Mouse (Mus musculus) cerebellum, adult 11-12 months (tissue): Measurements from ENCODE around the gene Ptk7.
A peak's percentile ranks its signal among the peaks of the same experiment; 100 is the strongest.

Experiments used
- DNase-seq: peaks from one replicate; pipeline ENCODE4 v3.0.0; 2022

Ptk7 gene

DNA sequence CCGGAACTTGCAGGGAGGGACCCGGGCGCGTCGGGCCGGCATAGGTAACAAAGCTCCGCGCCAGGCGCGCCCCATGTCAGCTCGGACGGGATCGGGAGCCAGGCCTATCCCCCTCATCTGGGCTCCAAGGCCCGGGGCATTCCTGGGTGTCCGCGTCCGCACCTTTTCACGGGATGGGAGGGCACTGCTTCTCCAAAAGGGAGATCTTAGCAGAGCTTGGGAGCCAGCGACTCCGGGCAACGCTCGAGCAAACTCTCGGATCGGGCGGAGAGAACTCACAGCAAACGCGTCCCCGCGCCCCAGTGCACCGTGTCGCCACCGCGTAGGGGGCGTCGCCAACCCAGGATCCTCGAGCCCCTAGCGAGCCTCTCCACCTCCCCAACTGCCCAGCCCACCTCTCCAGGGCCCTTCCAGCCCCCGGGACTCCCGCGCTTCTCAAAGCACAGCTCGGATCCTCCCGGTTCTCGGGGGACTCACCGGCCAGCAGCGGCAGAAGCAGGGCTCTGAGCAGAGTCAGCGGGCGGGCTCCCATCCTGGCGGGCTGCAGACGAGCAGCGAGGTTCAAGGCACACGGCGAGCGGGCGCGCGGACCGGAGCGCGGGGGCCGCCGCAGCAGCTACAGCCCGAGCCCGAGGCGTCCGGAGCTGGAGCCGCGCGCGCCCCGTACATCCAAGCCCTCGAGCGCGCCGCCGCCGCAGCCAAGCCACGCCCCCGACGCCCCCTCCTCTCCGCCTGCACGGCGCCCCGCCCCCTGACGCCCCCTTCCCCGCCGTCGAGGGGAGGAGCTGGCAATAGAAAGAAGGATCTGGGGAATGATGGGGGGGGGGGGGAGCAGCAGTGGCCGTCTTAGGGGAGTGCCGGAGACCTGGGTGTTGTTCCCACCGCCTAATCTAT lies at the start of gene Ptk7:
Ptk7 (minus strand) TSS at position 714 of the 894 bp plus-strand sequence.
- DNase-seq, result peak; percentile 56

DNA sequence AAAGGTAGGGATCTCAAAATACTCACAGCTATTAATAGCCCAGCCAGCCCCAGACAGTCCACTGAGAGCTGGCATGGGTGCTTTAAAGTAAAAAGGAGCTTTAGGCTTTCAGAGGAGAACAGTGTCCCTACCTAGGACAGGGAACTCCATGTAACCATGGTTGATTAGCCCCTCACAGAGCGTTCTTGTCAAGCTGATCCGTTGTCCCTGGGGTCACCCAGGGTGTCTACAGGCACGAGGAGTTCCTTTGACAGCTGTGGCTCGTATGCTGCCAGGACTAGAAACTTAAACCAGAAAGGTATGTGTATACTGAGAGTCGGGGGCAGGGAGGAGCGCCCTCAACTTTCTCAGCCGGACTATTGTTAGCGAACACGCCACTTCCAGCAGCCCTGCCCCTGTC lies 49.6 kb upstream of the Ptk7 start:
- peak; percentile 44 for DNase-seq

DNA sequence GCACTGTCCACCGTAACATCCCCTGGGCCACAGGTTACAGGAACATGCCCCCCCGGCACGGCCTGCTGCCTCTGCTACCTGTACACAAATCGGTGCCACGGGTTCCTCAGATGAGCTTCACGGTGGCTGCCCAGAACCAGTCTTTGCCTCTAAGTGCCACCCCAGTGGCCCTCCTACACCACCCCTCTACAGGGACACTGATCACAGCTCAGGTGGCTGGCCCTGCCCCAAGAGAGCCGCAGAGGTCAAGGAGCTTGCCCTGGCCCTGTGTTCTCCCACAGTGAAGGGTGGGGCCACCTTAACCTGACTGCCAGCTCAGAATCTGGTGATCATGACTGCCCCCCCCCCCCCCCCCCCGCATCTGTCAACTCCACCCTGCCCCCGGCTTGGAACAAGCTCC lies 49.1 kb upstream of the Ptk7 start, which contains the start of gene Mea1:
Mea1 (plus strand) TSS at position 378 of the 400 bp plus-strand sequence.
- peak; percentile 64 for DNase-seq

DNA sequence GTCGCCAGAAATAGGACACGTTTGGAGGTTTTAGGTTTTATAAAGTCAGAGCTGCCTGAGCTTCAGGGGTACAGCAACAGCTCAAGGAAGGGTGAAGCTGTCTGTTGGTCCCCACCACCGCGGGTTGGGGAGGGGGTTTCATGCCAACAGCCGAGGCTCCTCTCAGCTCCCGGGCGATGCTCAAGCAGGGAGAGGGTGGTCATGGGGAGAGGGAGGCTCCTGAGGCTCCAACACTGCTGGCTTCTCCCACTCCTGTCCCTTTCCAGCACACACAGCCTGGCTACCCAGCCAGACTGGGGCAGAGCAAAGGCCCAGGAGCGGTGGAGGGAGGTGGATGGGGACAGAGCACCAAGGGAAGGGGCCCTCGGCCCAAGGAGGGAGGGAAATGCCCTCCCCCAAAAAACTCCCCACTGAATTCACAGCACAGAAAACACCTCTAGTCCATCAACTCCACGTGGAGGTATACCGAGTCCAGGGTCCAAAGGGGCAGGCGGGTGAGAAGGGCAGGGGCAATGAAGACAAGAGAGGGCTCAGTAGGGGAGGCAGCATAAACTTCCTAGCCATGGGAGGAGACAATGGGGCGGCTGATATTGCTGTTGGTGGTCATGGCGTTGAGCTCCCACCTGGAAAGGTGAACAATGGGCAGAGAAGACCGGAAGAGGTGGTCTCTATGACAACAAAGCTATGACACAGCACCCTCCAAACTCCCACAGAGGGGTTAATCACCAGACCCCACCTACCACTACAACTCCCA lies 45.4 kb upstream of the Ptk7 start:
- peak; percentile 50 for DNase-seq

DNA sequence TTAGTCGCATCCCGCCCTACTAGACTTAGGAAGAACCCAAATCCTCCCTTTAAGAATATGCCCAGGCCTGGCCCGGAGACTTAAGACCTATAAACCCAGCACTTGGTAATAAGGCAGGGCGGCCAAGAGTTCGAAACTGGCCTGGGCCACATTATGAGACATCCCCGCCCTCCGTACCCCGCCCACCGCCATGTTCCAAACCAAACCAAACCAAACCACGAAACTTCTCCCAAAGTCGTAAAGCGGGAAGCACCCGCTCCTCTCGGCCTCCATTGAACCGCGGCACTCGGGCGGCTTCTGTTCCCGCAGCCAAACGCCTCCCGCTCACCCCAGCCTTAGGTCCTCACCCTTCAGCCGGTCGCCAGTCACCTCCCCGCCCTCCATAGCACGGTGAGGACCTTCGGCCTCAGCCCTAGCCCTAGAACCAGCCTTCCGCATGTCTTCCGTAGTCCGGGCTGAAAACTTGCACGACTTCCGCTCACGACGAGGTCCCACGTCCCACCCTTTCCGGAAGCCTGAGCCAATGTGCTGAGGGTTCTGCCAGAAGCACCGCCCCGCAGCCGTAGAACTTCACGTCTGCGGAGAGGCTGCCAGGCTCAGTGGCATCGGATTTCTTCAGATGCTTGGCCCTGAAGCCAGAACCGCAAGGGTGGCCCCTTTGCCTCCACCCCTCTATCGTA lies 44.7 kb upstream of the Ptk7 start, which contains the start of gene Rrp36:
Rrp36 (minus strand) TSS at position 503 of the 680 bp plus-strand sequence.
- DNase-seq, result peak; percentile 87

DNA sequence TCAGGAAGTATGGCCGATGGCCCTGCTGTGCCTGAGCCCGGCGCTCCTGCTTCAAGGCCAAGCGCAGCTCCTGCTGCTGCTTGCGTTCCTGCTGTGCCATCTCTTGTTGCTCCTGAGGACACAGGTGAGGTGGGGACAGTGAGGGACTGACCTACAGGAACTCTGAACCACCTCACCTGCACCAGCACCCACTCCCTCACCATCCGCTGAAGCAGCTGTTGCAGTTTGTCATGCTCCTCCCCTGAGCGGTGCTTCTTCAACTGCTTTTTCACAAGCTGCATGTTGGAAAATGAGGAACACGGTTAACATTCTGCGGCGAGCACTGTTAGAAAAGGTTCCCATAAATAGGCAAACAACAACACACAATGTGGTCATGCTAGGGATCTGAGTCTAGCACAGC lies 40.6 kb upstream of the Ptk7 start:
- DNase-seq, result no peak

DNA sequence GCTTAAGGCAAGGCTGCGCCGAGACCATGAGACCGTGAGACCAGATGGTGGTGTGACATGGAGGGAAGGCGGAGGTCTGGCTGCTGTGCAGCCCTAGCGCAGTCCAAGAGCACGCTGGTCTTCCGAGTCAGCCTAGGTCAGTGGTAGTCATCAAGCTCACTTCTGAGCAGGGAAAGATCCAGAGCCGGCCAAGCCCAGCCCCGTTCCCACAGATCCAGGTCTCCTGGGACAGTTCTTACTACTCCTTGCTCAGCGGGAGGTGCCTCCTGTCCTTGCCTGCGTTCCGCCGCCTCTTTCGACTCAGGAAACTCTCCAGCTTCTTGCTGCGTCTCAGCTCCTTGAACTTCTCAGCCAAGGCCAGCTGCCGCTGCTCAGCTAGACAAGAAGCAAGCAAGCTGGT lies 38.4 kb upstream of the Ptk7 start:
- DNase-seq, result peak; percentile 23

DNA sequence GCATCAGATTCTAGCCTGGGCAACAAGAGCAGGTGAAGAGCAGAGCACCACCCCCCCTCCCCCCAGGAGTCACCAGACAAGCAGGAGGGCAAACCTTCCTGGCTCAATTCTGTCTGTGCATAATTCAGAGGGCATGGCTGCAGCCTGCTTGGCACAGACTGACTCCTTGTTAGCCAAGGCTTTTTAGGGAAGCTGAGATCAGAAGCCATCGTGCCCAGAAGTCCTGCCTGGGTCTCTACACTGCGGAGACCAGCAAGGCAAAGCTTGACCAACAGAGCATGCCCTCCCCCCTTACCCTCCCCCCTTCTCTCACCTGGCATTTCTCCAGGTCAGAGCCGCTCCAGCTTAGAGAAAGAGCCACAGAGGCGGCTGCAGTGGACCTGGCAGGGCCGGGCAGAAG lies 33.4 kb upstream of the Ptk7 start:
- DNase-seq, result peak; percentile 84

DNA sequence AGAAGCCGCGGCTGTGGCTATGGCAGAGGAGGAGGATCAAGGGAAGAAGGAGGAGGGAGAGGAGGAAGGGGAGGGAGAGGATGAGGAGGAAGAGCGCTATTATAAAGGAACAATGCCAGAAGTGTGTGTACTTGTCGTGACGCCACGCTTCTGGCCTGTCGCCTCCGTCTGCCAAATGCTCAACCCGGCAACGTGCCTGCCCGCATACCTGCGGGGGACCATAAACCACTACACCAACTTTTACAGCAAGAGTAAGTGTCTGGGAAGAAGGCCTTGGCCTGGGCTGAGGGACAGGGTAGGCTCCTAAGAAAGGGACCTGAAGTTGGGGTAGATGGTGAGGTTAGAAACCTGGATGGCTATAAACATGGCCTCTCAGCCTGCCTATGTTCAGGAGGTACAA lies 32.7 kb upstream of the Ptk7 start:
- peak; percentile 77 for DNase-seq

DNA sequence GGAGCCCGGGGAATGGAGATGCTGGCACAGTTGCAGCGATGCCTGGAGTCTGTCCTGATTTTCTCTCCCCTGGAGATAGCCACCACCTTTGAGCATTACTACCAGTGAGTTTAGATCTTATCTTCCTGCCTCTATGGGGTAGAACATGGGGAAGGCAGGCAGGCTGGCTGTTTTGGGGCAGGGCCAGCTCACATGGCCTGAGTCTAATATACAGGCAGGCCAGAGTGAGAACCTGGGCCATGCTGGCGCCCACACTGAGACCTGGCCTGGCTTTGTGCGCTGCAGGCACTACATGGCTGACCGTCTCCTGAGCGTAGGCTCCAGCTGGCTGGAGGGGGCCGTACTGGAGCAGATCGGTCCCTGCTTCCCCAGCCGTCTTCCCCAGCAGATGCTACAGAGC lies 32.0 kb upstream of the Ptk7 start:
- DNase-seq, result peak; percentile 84

DNA sequence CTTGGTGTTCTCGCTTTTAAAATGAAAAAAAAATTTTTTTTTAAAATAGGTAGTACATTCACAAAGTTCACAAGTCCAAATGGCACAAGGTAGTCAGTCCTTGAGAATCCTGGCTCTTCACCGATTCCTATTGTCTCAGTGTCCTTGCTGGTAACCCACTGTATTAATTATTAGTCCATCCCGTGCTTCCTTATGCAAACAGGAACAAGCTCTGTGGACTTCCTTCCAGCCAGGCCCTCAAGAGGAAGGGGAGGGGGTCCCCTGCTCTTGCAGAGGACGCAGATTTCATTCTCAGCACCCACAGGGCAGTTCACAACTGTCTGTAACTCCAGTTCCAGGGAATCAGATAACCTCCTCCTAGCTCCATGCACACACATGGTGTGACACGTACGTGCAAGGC lies 26.8 kb upstream of the Ptk7 start:
- no peak for DNase-seq

DNA sequence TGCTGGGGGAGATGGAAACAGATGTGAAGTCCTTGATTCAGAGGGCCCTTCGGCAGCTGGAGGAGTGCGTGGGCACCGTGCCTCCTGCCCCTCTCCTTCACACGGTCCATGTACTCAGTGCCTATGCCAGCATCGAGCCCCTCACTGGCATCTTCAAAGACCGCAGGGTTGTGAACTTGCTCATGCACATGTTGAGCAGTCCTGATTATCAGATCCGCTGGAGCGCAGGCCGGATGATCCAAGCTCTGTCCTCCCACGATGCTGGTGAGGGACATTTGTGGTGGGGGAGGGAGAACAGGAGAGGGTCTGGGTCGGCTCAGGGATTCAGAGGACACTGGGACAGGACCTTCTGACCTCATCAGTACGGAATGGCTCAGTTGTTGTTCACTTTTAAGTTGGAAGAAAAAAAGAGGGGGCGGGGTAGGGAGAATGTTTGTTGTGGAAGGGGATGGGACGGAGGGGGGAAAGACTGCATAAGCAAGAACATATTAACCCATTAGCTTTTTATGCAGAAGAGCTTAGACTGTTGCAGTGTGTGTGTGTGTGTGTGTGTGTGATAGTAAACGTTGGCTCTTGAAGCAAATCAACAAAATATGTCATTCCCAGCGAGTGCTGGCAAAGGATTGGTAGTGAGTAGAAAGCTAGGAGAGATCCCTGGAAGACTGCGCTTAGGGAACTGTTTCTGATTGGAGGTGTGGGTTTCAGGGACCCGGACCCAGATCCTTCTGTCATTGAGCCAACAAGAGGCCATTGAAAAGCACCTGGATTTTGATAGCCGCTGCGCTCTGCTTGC lies 22.6 kb upstream of the Ptk7 start:
- DNase-seq, result peak; percentile 49

DNA sequence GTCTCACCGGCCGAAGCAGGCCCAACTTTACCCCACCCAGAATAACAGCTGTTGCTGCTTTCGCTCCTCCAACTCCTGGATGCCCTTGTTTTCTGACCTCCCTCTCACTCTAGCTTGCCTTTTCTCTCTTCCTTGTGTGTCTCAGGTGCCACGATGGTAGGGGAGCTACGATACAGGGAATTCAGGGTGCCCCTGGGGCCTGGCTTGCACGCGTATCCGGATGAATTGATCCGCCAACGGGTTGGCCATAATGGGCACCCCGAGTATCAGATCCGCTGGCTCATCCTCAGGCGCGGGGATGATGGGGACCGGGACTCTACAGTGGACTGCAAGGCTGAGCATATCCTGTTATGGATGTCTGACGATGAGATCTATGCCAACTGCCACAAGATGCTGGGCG lies 22.0 kb upstream of the Ptk7 start:
- no peak for DNase-seq

DNA sequence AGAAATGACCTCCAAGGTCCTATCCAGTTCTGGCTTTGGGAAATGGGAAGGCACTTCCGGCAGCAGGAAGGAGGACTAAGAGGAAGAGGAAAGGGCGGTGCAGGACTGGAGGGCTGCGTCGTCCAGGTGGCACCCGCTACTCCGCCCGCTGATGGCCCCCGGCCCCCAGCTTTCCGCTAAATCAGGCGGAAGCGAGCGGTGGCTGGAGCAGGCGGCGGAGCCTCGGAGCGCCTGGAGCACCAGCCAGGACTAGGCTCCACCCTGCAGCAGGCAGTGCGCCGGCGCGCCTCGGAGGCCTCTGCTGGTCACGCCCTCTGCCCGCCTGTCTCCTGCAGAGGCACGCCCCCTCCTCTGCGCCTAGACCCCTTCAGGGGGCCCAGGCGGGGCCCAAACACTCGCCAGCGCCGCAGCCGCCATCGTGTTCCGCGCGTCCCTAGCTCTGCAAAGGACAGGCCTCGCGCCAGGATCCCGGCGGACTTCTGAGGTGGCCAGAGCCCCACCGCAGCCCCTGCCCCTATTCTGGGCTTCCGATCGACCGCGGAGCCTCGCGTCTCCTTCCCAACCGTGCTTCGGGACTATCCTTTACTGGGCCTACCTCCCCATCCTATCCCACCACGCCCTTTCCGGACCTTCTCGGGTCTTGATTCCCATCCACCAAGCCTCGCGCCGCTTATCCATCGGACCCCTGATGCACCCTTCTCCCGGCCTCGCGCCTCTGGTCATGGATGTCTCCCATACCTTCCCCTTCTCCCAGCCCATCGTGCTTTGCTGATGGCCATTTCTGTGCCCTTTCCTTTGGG lies 21.1 kb upstream of the Ptk7 start, which contains the start of gene Cul7:
Cul7 (plus strand) TSS at position 106 of the 800 bp plus-strand sequence.
- DNase-seq, result peak; percentile 93

DNA sequence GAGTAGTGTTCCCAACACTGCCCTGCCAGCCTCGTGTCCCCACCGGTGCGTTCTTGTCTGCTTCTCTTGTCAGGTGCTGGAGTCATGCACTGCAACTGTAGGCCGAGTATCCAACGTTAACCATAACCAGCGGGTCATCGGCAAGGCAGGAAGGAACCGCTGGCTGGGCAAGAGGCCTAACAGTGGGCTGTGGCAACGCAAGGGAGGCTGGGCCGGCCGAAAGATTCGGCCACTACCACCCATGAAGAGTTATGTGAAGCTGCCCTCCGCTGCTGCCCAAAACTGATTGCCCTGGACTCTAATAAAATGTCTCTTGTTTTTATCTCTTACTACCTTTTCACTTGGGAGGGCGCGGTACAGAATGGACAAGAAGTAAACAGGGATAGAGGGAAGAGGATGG lies 20.5 kb upstream of the Ptk7 start:
- peak; percentile 50 for DNase-seq

DNA sequence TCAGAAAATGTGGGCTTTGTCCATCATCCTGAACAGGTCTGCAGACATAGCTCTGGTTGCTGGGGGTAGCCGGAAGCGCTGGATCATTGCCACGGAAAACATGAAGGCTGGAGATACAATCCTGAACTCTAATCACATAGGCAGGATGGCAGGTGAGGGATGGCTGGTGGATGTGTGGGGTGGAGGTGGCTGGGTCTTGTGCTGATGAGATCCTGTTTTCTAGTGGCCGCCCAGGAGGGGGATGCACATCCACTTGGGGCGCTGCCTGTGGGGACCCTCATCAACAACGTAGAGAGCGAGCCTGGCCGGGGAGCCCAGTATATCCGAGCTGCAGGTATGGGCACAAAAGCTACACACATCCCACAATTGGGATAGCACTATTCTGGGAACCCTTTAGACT lies 19.1 kb upstream of the Ptk7 start:
- peak; percentile 58 for DNase-seq

DNA sequence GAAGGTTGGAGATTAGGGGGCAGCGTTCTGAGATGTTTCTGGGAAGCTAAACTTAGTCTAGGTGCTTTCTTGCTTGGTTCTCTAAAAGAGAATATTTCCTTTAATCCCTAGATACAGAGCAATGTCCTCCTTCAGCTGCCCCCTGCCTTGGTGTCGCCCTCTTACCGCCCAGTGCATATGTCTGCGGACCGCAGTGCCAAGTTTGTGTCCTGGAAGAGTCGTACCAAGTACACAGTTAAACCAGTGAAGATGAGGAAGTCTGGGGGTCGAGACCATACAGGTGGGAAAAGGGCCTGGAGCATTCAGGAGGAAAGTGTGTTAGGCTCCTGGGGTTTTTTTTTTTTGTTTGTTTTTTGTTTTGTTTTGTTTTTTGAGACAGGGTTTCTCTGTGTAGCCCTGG lies 18.0 kb upstream of the Ptk7 start:
- DNase-seq, result peak; percentile 45

DNA sequence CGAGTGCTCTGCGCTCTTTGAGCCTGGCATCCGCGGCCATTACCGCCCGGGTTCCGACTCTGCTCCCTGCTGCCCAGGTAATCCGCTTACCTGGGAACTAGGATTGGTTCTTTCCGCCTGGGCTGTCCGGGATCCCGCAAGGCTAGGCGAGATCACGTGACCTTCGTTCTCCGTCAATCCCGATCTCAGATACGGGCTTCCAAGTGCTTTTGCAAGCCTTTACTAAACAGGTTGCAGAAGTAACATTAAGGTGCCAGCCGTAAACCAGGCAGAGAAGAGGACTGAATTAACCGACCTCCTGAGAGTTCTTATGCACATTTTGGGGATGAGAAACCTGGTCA lies 17.0 kb upstream of the Ptk7 start:
- DNase-seq, result no peak

DNA sequence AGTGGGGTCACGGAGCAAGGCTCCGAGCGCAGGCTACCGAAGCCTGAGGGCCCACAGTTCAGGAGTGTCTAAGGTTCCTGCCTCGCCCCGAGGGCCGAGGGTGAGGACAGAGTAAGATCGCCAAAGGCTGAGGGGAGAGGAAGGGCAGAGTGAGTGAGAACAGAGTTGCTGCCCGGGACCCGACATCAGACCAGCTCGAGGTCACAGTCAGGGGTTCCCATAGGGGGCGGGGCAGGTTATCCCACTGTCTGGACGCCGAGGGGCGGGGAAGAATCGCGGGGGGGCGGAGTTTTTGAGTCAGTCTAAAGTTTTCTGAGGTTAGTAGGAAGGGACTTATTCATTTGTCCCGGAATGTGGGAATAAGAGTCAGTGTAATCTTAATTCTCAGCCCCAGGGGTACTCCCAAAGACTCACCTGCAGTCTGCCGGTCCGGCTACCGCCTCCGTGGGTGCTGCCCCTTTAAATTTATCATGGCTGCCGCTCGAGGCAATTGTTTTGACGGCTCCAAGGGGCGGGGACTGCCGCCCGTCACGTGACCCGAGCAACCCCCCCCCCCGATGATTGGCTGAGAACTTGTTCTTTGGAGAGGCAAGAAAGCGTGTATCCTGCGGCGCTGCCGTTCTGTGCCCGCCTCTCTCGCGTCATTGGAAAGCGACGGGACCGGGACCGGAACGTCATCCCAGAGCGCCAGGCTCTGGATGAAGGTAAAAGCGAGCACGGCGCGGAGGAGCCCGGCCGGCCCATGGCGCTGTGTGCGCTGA lies 16.4 kb upstream of the Ptk7 start, which contains the start of the genes Klc4 and Mrpl2:
Klc4 (minus strand) TSS at position 462 of the 761 bp plus-strand sequence.
Mrpl2 (plus strand) TSS at position 669 of the 761 bp plus-strand sequence.
- peak; percentile 98 for DNase-seq

DNA sequence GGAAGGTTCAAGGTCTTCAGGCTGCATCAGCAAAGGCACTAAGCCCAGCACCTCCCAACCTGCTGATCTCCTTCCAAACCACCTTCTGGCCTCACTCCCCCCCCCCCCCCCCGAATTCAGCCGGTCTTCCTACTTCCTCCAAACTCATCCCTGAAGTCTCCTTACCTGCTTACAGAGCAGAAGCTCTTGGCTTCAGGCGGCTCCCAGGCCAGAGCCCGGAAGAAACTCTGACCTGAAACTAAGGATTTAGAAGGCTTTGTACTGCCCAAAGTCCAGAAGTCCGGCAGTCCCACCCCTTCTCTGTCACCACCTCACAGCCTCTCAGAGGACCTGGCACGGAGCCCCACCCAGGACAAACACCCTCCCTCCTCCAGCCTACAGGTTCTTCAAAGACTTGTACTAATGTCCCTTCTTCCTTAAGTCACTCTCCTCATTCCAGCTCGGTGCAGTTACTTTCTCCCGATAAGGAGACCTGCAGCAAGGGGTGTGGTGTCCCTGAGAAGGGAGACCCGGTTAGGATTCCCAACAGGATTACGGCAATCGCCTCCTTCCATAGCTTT lies 15.7 kb upstream of the Ptk7 start:
- DNase-seq, result peak; percentile 77
